In genomic region chrX:12886160-12887048, GRCm38 (mm10) we compare ENCODE assay signal across 8 mouse cellular contexts.
DNase-seq lines count a peak whose midpoint lies in the region; ATAC-seq and TF ChIP-seq lines count a peak whose summit lies in the region.

No protein-coding gene starts in this region.

- DNase-seq in adrenal gland, adult (ENCODE audit: inconsistent age in 2 of 2, low spot score in 1 of 2): peak; percentile 8 to 21
- no peak for DNase-seq in adrenal gland, postnatal 10 days
- DNase-seq in midbrain, embryonic 10.5 days (ENCODE audit: low spot score): peak; percentile 16
- DNase-seq in cerebellum, adult 9-10 months: no peak
- DNase-seq in frontal cortex, adult 2 months (ENCODE audit: extremely low spot score in 1 of 2, low spot score in 1 of 2): no peak
- no peak for DNase-seq in gastrocnemius, postnatal 36 days

- peak; percentile 44; the same call in 1 of the 2 replicates for ATAC-seq in hindbrain, embryonic 15.5 days (ENCODE audit: low FRiP score, low read depth)

- intact Hi-C loops in gastrocnemius, postnatal 36 days (cut with DNase I): no loop called here

- H3K4me1 ChIP-seq in bone marrow, adult 2 months (ENCODE audit: control insufficient read depth, insufficient read depth, low read length): no peaks in the 10 kb centered on the region
- no peaks in the 10 kb centered on the region for H3K4me1 ChIP-seq in hindbrain, embryonic 15.5 days (replicated peaks)
- H3K4me1 ChIP-seq in midbrain, embryonic 10.5 days: peaks cover 27% of the 10 kb centered on the region

- TF ChIP-seq POLR2A in bone marrow, adult 2 months (IDR thresholded peaks at IDR 0.05; ENCODE audit: borderline replicate concordance, control insufficient read depth, low read depth, low read length): no peak

- 35% methylated on average over 18 of the region's 18 CpGs for WGBS in bone marrow, adult 2 months
- 24% methylated on average over 18 of the region's 18 CpGs for WGBS in hindbrain, embryonic 15.5 days
- 26% methylated on average over 18 of the region's 18 CpGs for WGBS in midbrain, embryonic 10.5 days

- H3K27me3 ChIP-seq in hindbrain, embryonic 15.5 days: no peaks in the 10 kb centered on the region
- H3K27me3 ChIP-seq in midbrain, embryonic 10.5 days (ENCODE audit: low read depth, poor library complexity, severe bottlenecking): no peaks in the 10 kb centered on the region

- peak overlapping the region; percentile 50 for H3K4me3 ChIP-seq in bone marrow, adult 2 months (replicated peaks; ENCODE audit: control insufficient read depth, low read depth, low read length)
- no peak overlapping the region for H3K4me3 ChIP-seq in hindbrain, embryonic 15.5 days
- H3K4me3 ChIP-seq in midbrain, embryonic 10.5 days: peak overlapping the region; percentile 41

- H3K4me2 ChIP-seq in hindbrain, embryonic 15.5 days: peak overlapping the region; percentile 33

- H3K36me3 ChIP-seq in hindbrain, embryonic 15.5 days: no peaks in the 10 kb centered on the region
- H3K36me3 ChIP-seq in midbrain, embryonic 10.5 days: no peaks in the 10 kb centered on the region

- H3K9me3 ChIP-seq in hindbrain, embryonic 15.5 days: no peaks in the 10 kb centered on the region
- H3K9me3 ChIP-seq in midbrain, embryonic 10.5 days (replicated peaks): no peaks in the 10 kb centered on the region

- H3K27ac ChIP-seq in bone marrow, adult 2 months (ENCODE audit: control insufficient read depth, insufficient read depth, low read depth, low read length, poor library complexity): no peak overlapping the region; the same call in 1 of the 2 replicates
- H3K27ac ChIP-seq in hindbrain, embryonic 15.5 days (replicated peaks): no peak overlapping the region
- 0 out of 2 replicates have a peak overlapping the region, but pooled peaks have one; percentile 33 for H3K27ac ChIP-seq in midbrain, embryonic 10.5 days (replicated peaks)

- no peak for TF ChIP-seq CTCF in bone marrow, adult 2 months (IDR thresholded peaks at IDR 0.05; ENCODE audit: control insufficient read depth, insufficient read depth, low read length)

- no peak overlapping the region for H3K9ac ChIP-seq in hindbrain, embryonic 15.5 days

Comparison
In these comparisons a context has a peak if more than half of its experiments do, and no peak if none do; other contexts are left out.
1. DNase-seq: peak in adrenal gland, adult (2 of 2) and midbrain, embryonic 10.5 days (single experiment); none in adrenal gland, postnatal 10 days (single experiment), cerebellum, adult 9-10 months (single experiment), frontal cortex, adult 2 months (0 of 2) and gastrocnemius, postnatal 36 days (0 of 2).